Comparison of ENCODE assay signal across 20 mouse cellular contexts in genomic region chr8:117542951-117543350, GRCm38 (mm10). TPM values are rescaled to one million over a fixed set of nuclear protein-coding genes. Genes with fewer than 3 reads are reported as not detected.
A peak's percentile ranks its signal among the peaks of the same experiment; 100 is the strongest.
DNase-seq lines count a peak whose midpoint lies in the region; ATAC-seq and TF ChIP-seq lines count a peak whose summit lies in the region.
"Had no signal": no experiment of that assay in that cellular context is flagged by ENCODE, and none has a peak within 500 bp of the region (broad histone marks: within the 10 kb centered on the region; RNA-seq: fewer than 3 reads in every experiment).

No protein-coding gene starts in this region.

- H3K27me3 ChIP-seq in liver, embryonic 13.5 days: no peaks in the 10 kb centered on the region
- H3K27me3 ChIP-seq in liver, embryonic 11.5 days (replicated peaks; ENCODE audit: control insufficient read depth, insufficient read depth, low read length): no peaks in the 10 kb centered on the region
- H3K27me3 ChIP-seq in liver, postnatal 0 days (ENCODE audit: insufficient read depth, low read length): no peaks in the 10 kb centered on the region
- H3K27me3 ChIP-seq: heart, embryonic 13.5 days; neural tube, embryonic 13.5 days had no signal

- DNase-seq in liver, embryonic 13.5 days: no peak
- DNase-seq in liver, embryonic 11.5 days (ENCODE audit: low spot score): no peak
- DNase-seq in liver, postnatal 0 days: no peak
- DNase-seq in retina, postnatal 1 day: no peak
- DNase-seq in frontal cortex, postnatal 14 days (ENCODE audit: low spot score in 2 of 2): no peak
- DNase-seq: cerebellum, postnatal 14 days; embryo, embryonic 11 days; gastrocnemius, postnatal 36 days; heart, postnatal 36 days; kidney, postnatal 10 days; midbrain, embryonic 14.5 days; right cerebral cortex, postnatal 14 days had no signal

- peak overlapping the region; percentile 45 for H3K27ac ChIP-seq in liver, embryonic 13.5 days
- no peak overlapping the region for H3K27ac ChIP-seq in liver, embryonic 11.5 days (ENCODE audit: low read depth, low read length)
- peak overlapping the region; percentile 47; the same call in 1 of the 2 replicates for H3K27ac ChIP-seq in bone marrow, adult 2 months (ENCODE audit: control insufficient read depth, insufficient read depth, low read depth, low read length, poor library complexity)
- peak overlapping the region; percentile 8; the same call in 1 of the 2 replicates for H3K27ac ChIP-seq in liver, postnatal 0 days (ENCODE audit: low read depth)
- H3K27ac ChIP-seq: layer of hippocampus, adult 2 months; neural tube, embryonic 13.5 days had no signal

- no peak overlapping the region for H3K4me3 ChIP-seq in liver, embryonic 13.5 days (replicated peaks)
- no peak overlapping the region for H3K4me3 ChIP-seq in liver, embryonic 11.5 days (ENCODE audit: low read depth, low read length)
- no peak overlapping the region for H3K4me3 ChIP-seq in bone marrow, adult 2 months (replicated peaks; ENCODE audit: control insufficient read depth, low read depth, low read length)
- no peak overlapping the region for H3K4me3 ChIP-seq in liver, postnatal 0 days (ENCODE audit: low read depth, low read length)
- H3K4me3 ChIP-seq: heart, embryonic 13.5 days; layer of hippocampus, adult 2 months; neural tube, embryonic 13.5 days had no signal

- H3K4me2 ChIP-seq in liver, embryonic 13.5 days: no peak overlapping the region
- H3K4me2 ChIP-seq in liver, embryonic 11.5 days: no peak overlapping the region
- H3K4me2 ChIP-seq in liver, postnatal 0 days (ENCODE audit: low read depth, low read length): no peak overlapping the region
- H3K4me2 ChIP-seq: heart, embryonic 13.5 days; neural tube, embryonic 13.5 days had no signal

- no peaks in the 10 kb centered on the region for H3K36me3 ChIP-seq in liver, embryonic 13.5 days
- no peaks in the 10 kb centered on the region for H3K36me3 ChIP-seq in liver, embryonic 11.5 days (ENCODE audit: control insufficient read depth, insufficient read depth, low read length)
- H3K36me3 ChIP-seq in liver, postnatal 0 days (replicated peaks; ENCODE audit: insufficient read depth, low read length): no peaks in the 10 kb centered on the region
- H3K36me3 ChIP-seq: heart, embryonic 13.5 days; neural tube, embryonic 13.5 days had no signal

- peaks cover 37% of the 10 kb centered on the region for H3K4me1 ChIP-seq in liver, embryonic 13.5 days (replicated peaks)
- peaks cover 14% of the 10 kb centered on the region for H3K4me1 ChIP-seq in liver, embryonic 11.5 days (replicated peaks; ENCODE audit: control insufficient read depth, insufficient read depth, low read length)
- peaks cover 28% of the 10 kb centered on the region for H3K4me1 ChIP-seq in bone marrow, adult 2 months (ENCODE audit: control insufficient read depth, insufficient read depth, low read length)
- H3K4me1 ChIP-seq in liver, postnatal 0 days (ENCODE audit: insufficient read depth): peaks cover 16% of the 10 kb centered on the region
- H3K4me1 ChIP-seq: neural tube, embryonic 13.5 days had no signal

- H3K9ac ChIP-seq in liver, embryonic 13.5 days: no peak overlapping the region
- no peak overlapping the region for H3K9ac ChIP-seq in liver, embryonic 11.5 days (ENCODE audit: low read depth, low read length)
- no peak overlapping the region for H3K9ac ChIP-seq in liver, postnatal 0 days (replicated peaks)
- H3K9ac ChIP-seq: heart, embryonic 13.5 days; neural tube, embryonic 13.5 days had no signal

- no peak for TF ChIP-seq CTCF in bone marrow, adult 2 months (IDR thresholded peaks at IDR 0.05; ENCODE audit: control insufficient read depth, insufficient read depth, low read length)
- no peak for TF ChIP-seq CTCF in liver, postnatal 0 days (IDR thresholded peaks at IDR 0.05; ENCODE audit: low read depth)

- TF ChIP-seq EP300 in liver, postnatal 0 days (IDR thresholded peaks at IDR 0.05; ENCODE audit: low read depth): no peak

- H3K9me3 ChIP-seq in liver, embryonic 13.5 days (replicated peaks): no peaks in the 10 kb centered on the region
- H3K9me3 ChIP-seq in liver, embryonic 11.5 days (ENCODE audit: control insufficient read depth, low read length): no peaks in the 10 kb centered on the region
- H3K9me3 ChIP-seq in liver, postnatal 0 days (ENCODE audit: low read length): no peaks in the 10 kb centered on the region
- H3K9me3 ChIP-seq: heart, embryonic 13.5 days; neural tube, embryonic 13.5 days had no signal

- ATAC-seq in liver, embryonic 13.5 days (ENCODE audit: low read depth): no peak
- no peak for ATAC-seq in liver, embryonic 11.5 days (replicated peaks; ENCODE audit: low FRiP score)
- ATAC-seq in liver, postnatal 0 days: no peak
- no peak for ATAC-seq in inflammation-experienced regulatory T-cells, adult 6 months
- ATAC-seq: forebrain, embryonic 16.5 days; hindbrain, embryonic 16.5 days; intestine, postnatal 0 days had no signal

- no peak for TF ChIP-seq POLR2A in bone marrow, adult 2 months (IDR thresholded peaks at IDR 0.05; ENCODE audit: borderline replicate concordance, control insufficient read depth, low read depth, low read length)

RNA-seq across cellular contexts. Expression of gene Plcg2, which starts 44.9 kb away (rescaled TPM):
- polyA plus RNA-seq in liver, embryonic 13.5 days (2015; fragmentation: Nextera tagmentation; extraction: Ambion mirVana): 7.3 and 7.8 TPM in 2 replicates
- 14.8 and 17.4 TPM in 2 replicates for polyA plus RNA-seq in liver, embryonic 11.5 days (2014; fragmentation: Nextera tagmentation; extraction: Ambion mirVana)
- 14.7 and 36.8 TPM in 2 replicates for polyA plus RNA-seq in bone marrow, adult 2 months (2011; ENCODE audit: insufficient read depth, insufficient read length, low replicate concordance, missing spikeins)
- polyA plus RNA-seq in liver, postnatal 0 days (2015; fragmentation: Nextera tagmentation; extraction: Ambion mirVana): 5.9 and 7.3 TPM in 2 replicates
- polyA plus RNA-seq in inflammation-experienced regulatory T-cells, adult 6 months (2017; shearing (Covaris generic)): under 1 TPM; 0.11 to 0.40 (median 0.21) TPM
